In genomic region chr2:154433391-154433790, GRCm38 (mm10) we compare ENCODE assay signal across 13 mouse cellular contexts. TPM values are rescaled to one million over a fixed set of nuclear protein-coding genes. Genes with fewer than 3 reads are reported as not detected.
DNase-seq lines count a peak whose midpoint lies in the region; ATAC-seq and TF ChIP-seq lines count a peak whose summit lies in the region.
"Had no signal": no experiment of that assay in that cellular context is flagged by ENCODE, and none has a peak within 500 bp of the region (broad histone marks: within the 10 kb centered on the region; RNA-seq: fewer than 3 reads in every experiment).

No protein-coding gene starts in this region.

- intact Hi-C loops in heart, postnatal 36 days (cut with DNase I) = no loop called here

- peak; percentile 74 for DNase-seq in kidney, adult 11 months
- DNase-seq in thymus, postnatal 0 days (ENCODE audit: low spot score) = peak; percentile 10
- DNase-seq in thymus, postnatal 36 days = no peak
- peak; percentile 50 for DNase-seq in forebrain, postnatal 0 days
- DNase-seq in yolk sac, embryonic 10.5 days (ENCODE audit: low spot score) = peak; percentile 67
- DNase-seq in heart, postnatal 36 days = no peak
- DNase-seq: gastrocnemius, postnatal 10 days; lung, postnatal 14 days; right cerebral cortex, postnatal 14 days had no signal

- no peak overlapping the region for H3K9ac ChIP-seq in kidney, embryonic 14.5 days (ENCODE audit: low read depth, low read length)
- H3K9ac ChIP-seq in forebrain, postnatal 0 days = no peak overlapping the region
- H3K9ac ChIP-seq: limb, embryonic 13.5 days had no signal

- no peaks in the 10 kb centered on the region for H3K27me3 ChIP-seq in kidney, embryonic 14.5 days (ENCODE audit: control insufficient read depth, insufficient read depth, low read length)
- H3K27me3 ChIP-seq in forebrain, postnatal 0 days (ENCODE audit: insufficient read depth, low read length) = no peaks in the 10 kb centered on the region
- H3K27me3 ChIP-seq: CH12.LX had no signal

- H3K4me3 ChIP-seq in kidney, embryonic 14.5 days (ENCODE audit: low read length) = no peak overlapping the region
- no peak overlapping the region for H3K4me3 ChIP-seq in forebrain, postnatal 0 days (ENCODE audit: low read depth, low read length)
- H3K4me3 ChIP-seq: limb, embryonic 13.5 days had no signal

- no peak overlapping the region for H3K4me2 ChIP-seq in kidney, embryonic 14.5 days (replicated peaks; ENCODE audit: low read depth, low read length)
- H3K4me2 ChIP-seq in forebrain, postnatal 0 days (ENCODE audit: low read depth) = no peak overlapping the region
- H3K4me2 ChIP-seq: limb, embryonic 13.5 days had no signal

- ATAC-seq in kidney, embryonic 14.5 days (ENCODE audit: low FRiP score, low TSS enrichment) = no peak
- ATAC-seq in forebrain, postnatal 0 days = no peak
- ATAC-seq in CD4-positive, CD25-positive, alpha-beta regulatory T cell, adult 4 months = no peak

- H3K9me3 ChIP-seq in kidney, embryonic 14.5 days (ENCODE audit: control insufficient read depth, low read length) = no peaks in the 10 kb centered on the region
- no peaks in the 10 kb centered on the region for H3K9me3 ChIP-seq in forebrain, postnatal 0 days (ENCODE audit: low read length)
- H3K9me3 ChIP-seq: limb, embryonic 13.5 days had no signal

- H3K27ac ChIP-seq in kidney, embryonic 14.5 days (ENCODE audit: low read depth, low read length) = no peak overlapping the region
- H3K27ac ChIP-seq in forebrain, postnatal 0 days (ENCODE audit: low read depth, low read length) = no peak overlapping the region
- H3K27ac ChIP-seq: limb, embryonic 13.5 days had no signal

- no peaks in the 10 kb centered on the region for H3K36me3 ChIP-seq in kidney, embryonic 14.5 days (ENCODE audit: control insufficient read depth, insufficient read depth, low read length)
- H3K36me3 ChIP-seq in forebrain, postnatal 0 days (ENCODE audit: insufficient read depth) = no peaks in the 10 kb centered on the region
- H3K36me3 ChIP-seq: limb, embryonic 13.5 days had no signal

- TF ChIP-seq CTCF in forebrain, postnatal 0 days (IDR thresholded peaks at IDR 0.05; ENCODE audit: low read depth) = no peak

- H3K4me1 ChIP-seq in kidney, embryonic 14.5 days (ENCODE audit: control insufficient read depth, insufficient read depth, low read length) = peaks cover 9% of the 10 kb centered on the region; the same call in 1 of the 2 replicates
- H3K4me1 ChIP-seq in forebrain, postnatal 0 days (ENCODE audit: insufficient read depth) = peaks cover 9% of the 10 kb centered on the region; the same call in 1 of the 2 replicates

- WGBS in kidney, embryonic 14.5 days = 69% methylated on average over 3 of the region's 3 CpGs
- 47% methylated on average over 3 of the region's 3 CpGs for WGBS in forebrain, postnatal 0 days

RNA-seq across cellular contexts. Expression of gene Cbfa2t2, which starts 2.9 kb away (rescaled TPM):
- polyA plus RNA-seq in kidney, embryonic 14.5 days (2014; fragmentation: Nextera tagmentation; extraction: Ambion mirVana) = 26.6 and 44.4 TPM in 2 replicates
- polyA plus RNA-seq in thymus, postnatal 0 days (2015; fragmentation: Nextera tagmentation; extraction: Ambion mirVana) = 23.7 and 25.4 TPM in 2 replicates
- total RNA-seq in forebrain, postnatal 0 days (2014; rRNA removed) = 32.5 and 41.8 TPM in 2 replicates
- polyA plus RNA-seq in forebrain, postnatal 0 days (2015; fragmentation: Nextera tagmentation; extraction: Ambion mirVana) = 22.1 and 31.9 TPM in 2 replicates
- 10 to 100 TPM; 13.7 to 15.9 TPM for total RNA-seq in heart, postnatal 36 days (2021)
- polyA plus RNA-seq in CD4-positive, CD25-positive, alpha-beta regulatory T cell, adult 4 months (2017; shearing (Covaris generic)) = 10 to 100 TPM; 22.9 to 33.0 TPM

RNA-seq across cellular contexts. Expression of gene Snta1, which starts 25.5 kb away (rescaled TPM):
- 4.5 and 5.7 TPM in 2 replicates for polyA plus RNA-seq in kidney, embryonic 14.5 days (2014; fragmentation: Nextera tagmentation; extraction: Ambion mirVana)
- polyA plus RNA-seq in thymus, postnatal 0 days (2015; fragmentation: Nextera tagmentation; extraction: Ambion mirVana) = 2.6 TPM in 2 replicates
- total RNA-seq in forebrain, postnatal 0 days (2014; rRNA removed) = 23.0 and 25.3 TPM in 2 replicates
- polyA plus RNA-seq in forebrain, postnatal 0 days (2015; fragmentation: Nextera tagmentation; extraction: Ambion mirVana) = 14.8 and 15.8 TPM in 2 replicates
- total RNA-seq in heart, postnatal 36 days (2021) = 10 to 100 TPM; 70.2 to 99.0 TPM
- not detected for polyA plus RNA-seq in CD4-positive, CD25-positive, alpha-beta regulatory T cell, adult 4 months (2017; shearing (Covaris generic))
- total RNA-seq: CH12.LX had no signal

Comparison
In these comparisons a context has a peak if more than half of its experiments do, and no peak if none do; other contexts are left out.
1. DNase-seq: peak in kidney, adult 11 months (single experiment), thymus, postnatal 0 days (single experiment), forebrain, postnatal 0 days (single experiment) and yolk sac, embryonic 10.5 days (single experiment); none in thymus, postnatal 36 days (0 of 2) and heart, postnatal 36 days (0 of 2).